Mouse (Mus musculus) bone marrow, adult 2 months (tissue): ENCODE results near the gene Gm13305. TPM values are rescaled to one million over a fixed set of nuclear protein-coding genes. Genes with fewer than 3 reads are reported as not detected.
"Not testable (repeated sequence)": the region's sequence is repeated elsewhere in the genome, so short reads cannot be mapped to it uniquely, and the experiment has no call there.

ENCODE experiments used
- H3K27ac ChIP-seq: fragments of 200-500 bp; 2 replicates; pipeline ENCODE4 v1.5.1; 2012; ENCODE audit warnings: low read depth, mild to moderate bottlenecking, control low read depth, inconsistent platforms, low read length; ENCODE audit not compliant: control insufficient read depth, poor library complexity, insufficient read depth
- H3K4me1 ChIP-seq: fragments of 200-500 bp; 2 replicates; pipeline ENCODE4 v1.6.1; 2011; ENCODE audit warnings: low read length; ENCODE audit not compliant: control insufficient read depth, insufficient read depth
- H3K4me3 ChIP-seq: fragments of 200-500 bp; replicated peaks from 2 replicates; pipeline ENCODE3; 2011; ENCODE audit warnings: mild to moderate bottlenecking, low read depth, low read length, control low read depth; ENCODE audit not compliant: control insufficient read depth
- WGBS: fragments of 180-500 bp; shearing (Covaris S2); methylation state at CpG from one replicate; pipeline ENCODE4 v1.1.7; 2018; 5-methylcytosine and 5-hydroxymethylcytosine counted together
- polyA plus RNA-seq: library from polyadenylated mRNA; stranded (reverse); fragments of >200 nt; gene quantifications from 2 replicates; pipeline ENCODE4 v1.2.4, GENCODE M21; 2011; ENCODE audit warnings: low replicate concordance; ENCODE audit not compliant: missing spikeins, insufficient read depth, insufficient read length

Gm13305 gene
- 1.2 TPM in 1 of 2 replicates, not detected in the other for polyA plus RNA-seq

DNA sequence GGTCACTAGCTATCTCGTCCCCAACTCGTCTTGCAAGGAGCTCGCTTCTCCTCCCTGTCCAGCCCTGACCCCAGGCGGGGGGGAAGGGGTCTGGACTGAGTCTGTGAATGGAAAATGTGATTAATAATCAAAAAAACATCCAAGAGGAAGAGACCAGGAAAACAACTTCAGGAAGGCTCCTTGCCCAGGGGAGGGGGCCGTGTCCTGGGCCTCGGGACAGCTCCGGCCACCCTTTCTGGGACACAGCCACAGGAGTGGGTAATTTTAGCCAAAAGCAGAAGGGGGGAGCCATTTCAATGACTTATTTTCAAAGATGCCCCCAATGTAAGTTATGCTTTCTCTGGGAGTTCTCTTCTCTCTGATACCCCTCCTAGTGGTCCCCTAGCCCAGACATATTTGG lies at the start of gene Gm13305:
Gene Gm13305 (minus strand): TSS at position 101 of the 400 bp plus-strand sequence.
- no CpG with 5 or more reads among the region's 7 CpGs for WGBS
- not testable (repeated sequence) for H3K27ac ChIP-seq, H3K4me1 ChIP-seq, H3K4me3 ChIP-seq

DNA sequence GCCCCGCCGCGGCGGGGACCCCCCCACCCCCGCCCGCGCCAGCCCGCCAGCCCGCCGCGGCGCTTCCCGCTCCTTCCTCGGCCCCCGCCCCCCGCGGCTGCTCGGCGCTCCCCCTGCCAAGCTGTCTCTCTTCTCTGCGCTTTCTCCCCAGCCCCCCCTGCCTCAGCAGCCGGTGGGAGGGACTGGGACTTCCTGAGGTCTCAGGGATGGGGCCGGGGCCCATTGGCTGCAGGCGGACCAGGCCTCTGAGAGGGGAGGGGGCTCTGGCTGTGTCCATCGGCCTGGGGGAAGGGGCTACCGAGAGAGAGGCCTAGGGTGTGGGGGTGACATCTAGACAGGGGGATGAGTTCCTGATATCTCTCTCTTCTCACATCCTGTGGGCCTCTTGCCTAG lies 16.6 kb upstream of the Gm13305 start:
- not testable (repeated sequence) for H3K27ac ChIP-seq, H3K4me1 ChIP-seq, H3K4me3 ChIP-seq
- no CpG with 5 or more reads among the region's 25 CpGs for WGBS

DNA sequence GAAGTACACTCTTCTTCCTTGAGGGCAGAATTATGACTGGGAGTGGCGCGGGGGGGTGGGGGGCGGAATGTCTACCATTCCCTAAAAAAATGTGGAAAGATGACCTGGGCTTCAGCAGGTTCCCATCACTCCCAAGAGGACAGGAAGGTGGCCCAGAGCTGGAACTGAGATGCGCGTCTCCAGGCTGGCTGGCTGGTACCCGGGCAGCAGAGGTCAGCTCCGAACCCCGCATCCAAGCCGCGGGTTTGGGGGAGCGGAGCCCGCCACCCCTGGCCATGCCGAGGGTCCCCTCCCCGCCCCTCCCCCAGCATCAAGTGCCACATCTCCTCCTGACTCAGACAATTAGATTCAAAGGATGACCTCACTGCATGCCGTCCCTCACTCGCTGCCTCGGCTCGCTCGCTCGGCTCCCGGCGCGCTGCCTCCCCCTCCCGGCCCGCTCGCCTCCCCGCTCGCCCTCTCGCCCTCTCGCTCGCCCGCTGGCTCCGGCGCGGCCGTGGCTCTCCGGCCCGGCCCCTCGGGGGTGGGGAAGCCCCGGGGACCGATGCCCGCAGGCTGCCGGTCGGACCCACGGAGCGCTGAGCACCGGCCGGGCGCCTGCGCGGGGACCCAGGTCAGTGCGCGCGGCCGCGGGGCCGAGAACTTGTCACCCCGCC lies 16.0 kb upstream of the Gm13305 start:
- H3K4me1 ChIP-seq, H3K4me3 ChIP-seq, H3K27ac ChIP-seq: not testable (repeated sequence)
- WGBS = no CpG with 5 or more reads among the region's 58 CpGs

DNA sequence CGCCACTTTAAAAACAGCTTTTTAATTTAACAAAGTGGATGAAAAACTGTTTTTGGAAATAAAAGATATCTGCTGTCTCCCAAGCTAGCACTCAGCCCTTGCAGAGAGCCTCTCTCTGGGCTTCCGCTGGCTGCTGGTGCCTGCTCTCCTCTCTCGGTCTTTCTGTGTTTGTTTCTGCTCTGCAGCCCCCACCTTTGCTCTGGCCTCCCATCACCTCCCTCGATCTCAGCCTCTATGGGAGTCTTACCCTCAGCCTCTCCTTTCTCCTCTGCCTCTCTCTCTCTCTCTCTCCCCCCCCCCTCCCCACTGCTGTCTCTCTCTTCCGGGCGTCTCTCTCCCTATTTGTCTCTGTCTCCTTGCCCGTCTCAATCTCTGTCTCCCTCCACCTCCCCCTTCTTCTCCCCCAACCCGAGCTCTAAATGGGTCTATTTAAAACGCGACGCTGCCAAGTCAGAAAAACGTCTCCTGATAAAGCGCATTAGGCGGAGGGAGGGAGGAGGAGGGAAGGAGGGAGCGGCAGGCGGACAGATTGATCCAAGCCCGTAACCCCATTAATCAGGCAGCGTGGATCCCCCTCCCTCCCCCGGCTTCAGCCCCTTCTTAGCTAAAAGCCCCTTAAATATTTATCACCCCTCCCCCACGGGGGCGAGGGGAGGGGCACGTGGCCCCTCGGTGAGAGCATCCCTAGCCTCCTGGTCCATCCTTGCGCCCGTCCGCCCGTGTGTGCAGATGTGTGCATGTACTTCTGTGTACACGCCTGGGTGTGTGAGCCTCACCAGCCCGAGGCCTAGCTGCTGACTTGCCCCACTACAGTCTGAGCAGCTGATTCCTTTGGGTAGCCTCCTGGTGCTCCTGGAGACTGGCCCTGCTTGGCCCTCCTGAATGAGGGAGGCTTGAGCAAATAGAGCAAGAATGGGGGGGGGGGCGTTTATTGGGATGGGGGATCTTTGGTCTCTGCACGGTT lies 15.1 kb upstream of the Gm13305 start:
- H3K4me1 ChIP-seq, H3K4me3 ChIP-seq, H3K27ac ChIP-seq: not testable (repeated sequence)
- WGBS = no CpG with 5 or more reads among the region's 31 CpGs

DNA sequence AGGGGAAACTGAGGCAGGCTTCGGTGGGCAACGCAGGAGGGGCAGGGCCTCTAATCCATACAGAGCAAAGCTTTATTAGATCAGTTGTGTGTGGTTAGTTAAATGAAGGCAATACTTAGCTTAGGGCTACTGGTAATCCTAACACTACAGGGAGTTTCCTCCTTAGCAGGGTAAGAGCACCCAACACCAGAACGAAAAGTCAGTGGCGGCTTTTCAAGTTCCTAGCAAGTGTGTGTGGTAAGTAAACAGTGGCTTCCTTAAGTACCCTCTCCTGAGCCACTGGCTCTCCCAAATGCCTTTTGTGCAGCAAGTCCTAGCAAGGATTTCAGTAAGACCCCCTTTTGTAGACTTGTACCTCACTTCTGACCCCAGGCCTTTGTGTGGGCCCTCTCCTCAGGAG lies 9.8 kb upstream of the Gm13305 start:
- H3K4me3 ChIP-seq, H3K27ac ChIP-seq, H3K4me1 ChIP-seq: not testable (repeated sequence)
- no CpG with 5 or more reads among the region's 4 CpGs for WGBS

DNA sequence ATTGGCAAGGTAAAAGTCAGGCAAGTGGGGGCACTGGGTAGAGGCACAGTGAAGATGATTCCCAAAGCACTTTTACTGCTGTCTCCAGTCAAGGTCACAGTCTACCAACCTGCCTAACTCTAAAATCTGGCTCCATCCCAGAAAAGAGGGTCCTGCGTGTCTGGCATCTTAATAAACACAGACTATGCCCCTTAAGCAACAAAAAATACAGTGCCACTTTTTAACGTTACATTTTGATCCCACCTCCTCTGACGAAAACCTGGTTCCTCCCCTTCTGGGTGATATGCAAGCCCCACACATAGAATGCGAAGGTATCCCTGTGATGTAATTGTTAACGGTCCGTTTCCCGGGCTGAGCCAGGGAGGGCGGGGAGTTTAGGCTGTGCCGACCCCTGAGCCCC lies 15.3 kb downstream of the Gm13305 start, which contains the start of gene Gm13306:
Gene Gm13306 (plus strand): TSS at position 301 of the 400 bp plus-strand sequence.
- not testable (repeated sequence) for H3K27ac ChIP-seq, H3K4me3 ChIP-seq, H3K4me1 ChIP-seq
- WGBS = no CpG with 5 or more reads among the region's 9 CpGs

DNA sequence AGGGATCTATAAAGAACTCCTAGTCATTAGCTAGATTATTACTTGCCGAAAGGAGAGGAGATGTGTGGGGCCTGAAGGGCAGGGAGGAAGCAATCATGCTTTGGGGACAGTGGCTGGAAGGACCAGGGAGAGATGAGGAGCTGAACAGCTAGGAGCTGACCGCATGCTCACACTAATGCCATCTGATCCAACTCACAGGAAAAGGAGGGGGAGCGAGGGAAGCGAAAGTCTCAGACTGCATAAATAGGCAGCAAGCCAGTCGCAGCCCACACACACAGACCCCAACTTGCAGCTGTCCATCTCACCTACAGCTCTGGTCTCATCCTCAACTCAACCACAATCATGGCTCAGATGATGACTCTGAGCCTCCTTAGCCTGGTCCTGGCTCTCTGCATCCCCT lies 53.9 kb downstream of the Gm13305 start, which contains the start of gene Gm13304:
Gene Gm13304 (plus strand): TSS at position 301 of the 400 bp plus-strand sequence.
- whole genome bisulfite sequencing = no CpG with 5 or more reads among the region's 5 CpGs
- not testable (repeated sequence) for H3K4me3 ChIP-seq, H3K27ac ChIP-seq, H3K4me1 ChIP-seq

Other genes with a start within 250 kb of the Gm13305 start
- gene Gm20878, start 227.0 kb downstream of the Gm13305 start, polyA plus RNA-seq = 3.8 and 6.1 TPM in 2 replicates
- gene Fam205a4, start 202.5 kb downstream of the Gm13305 start, polyA plus RNA-seq = 0.45 TPM in 1 of 2 replicates, not detected in the other
- gene Gm21093, start 133.9 kb downstream of the Gm13305 start, polyA plus RNA-seq = not detected in 2 replicates
- not detected in 2 replicates for gene Gm3893, start 77.4 kb downstream of the Gm13305 start, polyA plus RNA-seq
- not detected in 2 replicates for gene Gm13304, start 53.8 kb downstream of the Gm13305 start, polyA plus RNA-seq
- gene Gm13306, start 15.2 kb downstream of the Gm13305 start, polyA plus RNA-seq = not detected in 2 replicates
- not detected in 2 replicates for gene Gm10600, start 72.0 kb upstream of the Gm13305 start, polyA plus RNA-seq
- gene Ccl21b, start 87.2 kb upstream of the Gm13305 start, polyA plus RNA-seq = not detected in 2 replicates
- gene Gm21953, start 125.7 kb upstream of the Gm13305 start, polyA plus RNA-seq = not detected in 2 replicates
- not detected in 2 replicates for gene Fam205a3, start 149.7 kb upstream of the Gm13305 start, polyA plus RNA-seq